Mouse (Mus musculus): Measurements from ENCODE around the gene Slc9a9.

DNA sequence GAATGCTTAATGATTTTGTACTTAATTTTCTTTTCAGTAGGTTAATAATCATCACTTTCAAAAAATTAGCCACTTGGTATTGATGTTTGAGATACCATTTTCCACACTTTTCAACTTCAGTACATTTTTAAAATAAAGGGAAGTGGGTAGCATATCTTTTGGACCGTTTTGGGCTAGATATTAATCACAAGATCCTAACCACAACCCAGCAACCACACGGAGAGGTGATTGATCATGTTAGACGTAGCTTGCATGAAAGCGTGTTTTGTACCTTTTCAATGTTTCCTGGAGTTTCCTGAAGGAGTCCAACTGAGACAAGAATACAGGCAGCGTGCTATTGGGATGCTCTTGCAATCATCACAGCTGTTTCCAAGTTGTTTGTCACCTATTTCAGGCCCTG is 226.2 kb downstream of the Slc9a9 start:
- TF ChIP-seq POLR2A (IDR thresholded peaks at IDR 0.05; ENCODE audit: borderline replicate concordance, extremely low read depth, low read depth, low read length) (no peak), CTCF (IDR thresholded peaks at IDR 0.05; ENCODE audit: insufficient read depth, low read length) (no peak)
